Mouse (Mus musculus): ENCODE data around the gene Ptgir.
"Not testable (repeated sequence)": the region's sequence is repeated elsewhere in the genome, so short reads cannot be mapped to it uniquely, and the experiment has no call there.

Ptgir gene

DNA sequence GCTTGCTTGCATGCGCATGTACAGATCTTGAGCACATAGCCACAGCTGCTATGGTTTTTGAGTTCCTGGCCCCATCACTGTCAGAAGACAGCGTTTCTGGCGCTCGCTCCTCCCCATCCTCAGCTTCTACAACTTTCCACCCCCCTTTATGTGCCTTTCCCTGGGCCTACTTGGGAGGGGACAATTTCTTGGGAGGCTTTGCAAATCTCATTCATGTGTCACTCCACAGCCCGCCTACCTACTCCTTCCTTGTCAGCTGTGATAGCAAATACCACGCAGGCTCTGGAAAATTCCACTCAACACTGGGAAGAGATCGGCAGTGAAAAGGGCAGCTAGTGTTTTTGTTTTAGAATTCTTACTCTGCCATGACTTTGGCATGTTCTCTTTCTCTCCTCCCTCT lies 34.0 kb downstream of the Ptgir start:
- DNase-seq (ENCODE audit: low read depth), result no peak

DNA sequence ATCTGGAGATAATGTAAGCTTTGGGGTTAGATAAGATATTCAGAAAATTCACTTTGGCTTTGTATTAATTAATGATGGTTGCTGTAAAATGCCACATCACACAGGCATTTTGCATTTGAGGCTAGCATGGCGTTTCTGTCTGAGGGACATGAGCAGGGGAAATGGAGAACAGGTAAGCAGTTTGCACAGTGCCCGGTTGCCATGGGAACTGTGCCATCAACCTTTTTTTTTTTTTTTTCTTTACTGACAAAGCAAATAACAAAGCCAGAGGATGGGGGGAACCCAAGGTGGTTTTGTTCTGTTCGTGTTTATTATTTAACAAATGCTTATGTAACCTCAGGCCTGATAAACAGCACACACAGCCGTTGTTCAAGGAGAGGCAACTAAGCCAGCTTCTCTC lies 36.6 kb downstream of the Ptgir start:
- DNase-seq (ENCODE audit: low read depth), result no peak

DNA sequence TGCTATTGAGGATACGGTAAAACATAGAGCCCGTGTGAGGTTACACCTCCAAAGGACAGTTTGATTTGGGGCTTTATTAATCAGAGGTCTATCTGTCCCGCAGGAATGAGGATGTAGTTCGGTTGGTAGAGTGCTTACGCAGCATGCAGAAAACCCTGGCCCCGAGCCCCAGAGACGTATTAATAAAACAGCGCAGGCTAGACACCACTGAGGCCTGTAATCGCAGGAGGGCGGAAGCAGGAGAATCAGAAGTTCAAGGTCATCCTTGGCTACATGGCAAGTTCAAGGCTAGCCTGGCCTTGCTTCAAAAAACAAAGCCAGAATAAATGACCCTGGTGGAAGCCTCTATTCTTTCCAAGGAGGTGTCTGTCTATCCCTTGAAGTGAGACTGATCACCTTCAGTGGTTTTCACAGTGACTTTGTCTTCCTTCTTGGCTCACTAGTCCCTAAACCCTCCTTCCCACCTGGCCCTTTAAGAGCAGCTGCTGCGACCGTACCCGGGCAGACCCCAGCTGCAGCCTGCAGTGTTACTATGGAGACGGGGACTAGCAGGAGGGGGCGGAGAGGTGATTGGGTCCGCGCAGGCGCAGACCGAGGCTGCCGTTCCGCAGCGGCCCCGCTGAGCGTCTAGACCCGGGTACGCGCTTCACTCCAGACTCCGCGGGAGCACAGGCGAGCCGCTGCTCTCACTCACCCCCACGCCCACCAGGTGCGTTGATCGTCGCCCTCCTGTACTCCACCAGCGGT lies 37.9 kb downstream of the Ptgir start, which contains the start of gene Pnmal2:
Gene Pnmal2, plus strand, starts transcription at position 622 of the 747 bp plus-strand sequence.
- DNase-seq (ENCODE audit: low read depth), result peak; percentile 71

DNA sequence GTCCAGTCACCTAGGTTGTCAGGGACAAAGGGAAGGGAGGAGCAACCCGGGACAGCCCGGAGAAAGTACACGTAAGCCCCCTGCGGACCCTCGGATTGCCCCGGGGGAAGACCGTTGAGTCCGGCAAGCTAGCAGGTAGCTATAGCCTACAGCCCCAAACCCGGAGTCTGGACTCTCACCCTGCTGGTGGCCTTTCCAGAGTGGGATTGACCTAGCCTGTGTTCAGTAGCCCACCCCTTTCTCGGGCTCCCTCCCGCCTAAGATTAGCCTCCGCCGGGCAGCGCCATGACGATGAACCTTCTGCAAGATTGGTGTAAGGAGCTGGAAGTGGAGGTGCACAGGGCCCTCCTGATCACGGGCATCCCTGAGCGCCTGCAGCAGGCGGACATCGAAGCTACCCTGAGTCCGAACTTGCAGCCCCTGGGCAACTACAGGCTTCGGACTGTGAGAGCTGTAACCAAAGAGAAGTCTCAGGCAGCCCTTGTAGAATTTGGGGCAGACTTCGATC lies 38.6 kb downstream of the Ptgir start:
- DNase-seq (ENCODE audit: low read depth), result no peak

DNA sequence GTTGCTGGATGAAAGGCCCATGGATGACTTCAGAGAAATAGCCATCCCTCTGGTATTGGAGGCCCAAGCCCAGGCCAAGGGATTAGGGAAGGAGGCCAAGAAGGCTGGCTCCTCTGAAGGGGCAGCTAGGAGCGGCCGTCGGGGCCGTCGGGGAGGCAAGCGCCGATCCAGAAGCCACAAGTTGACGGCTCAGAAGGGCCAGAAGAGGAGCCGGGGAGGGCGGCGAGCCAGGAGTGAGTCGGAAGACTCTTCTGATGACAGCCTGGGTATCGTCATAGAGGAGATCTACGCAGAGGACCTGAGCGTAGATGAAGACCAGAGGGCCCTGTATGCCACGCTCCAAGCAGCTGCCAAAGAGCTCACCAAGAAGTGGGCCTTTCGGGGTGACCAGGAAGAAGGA lies 39.1 kb downstream of the Ptgir start:
- DNase-seq (ENCODE audit: low read depth), result peak; percentile 33

DNA sequence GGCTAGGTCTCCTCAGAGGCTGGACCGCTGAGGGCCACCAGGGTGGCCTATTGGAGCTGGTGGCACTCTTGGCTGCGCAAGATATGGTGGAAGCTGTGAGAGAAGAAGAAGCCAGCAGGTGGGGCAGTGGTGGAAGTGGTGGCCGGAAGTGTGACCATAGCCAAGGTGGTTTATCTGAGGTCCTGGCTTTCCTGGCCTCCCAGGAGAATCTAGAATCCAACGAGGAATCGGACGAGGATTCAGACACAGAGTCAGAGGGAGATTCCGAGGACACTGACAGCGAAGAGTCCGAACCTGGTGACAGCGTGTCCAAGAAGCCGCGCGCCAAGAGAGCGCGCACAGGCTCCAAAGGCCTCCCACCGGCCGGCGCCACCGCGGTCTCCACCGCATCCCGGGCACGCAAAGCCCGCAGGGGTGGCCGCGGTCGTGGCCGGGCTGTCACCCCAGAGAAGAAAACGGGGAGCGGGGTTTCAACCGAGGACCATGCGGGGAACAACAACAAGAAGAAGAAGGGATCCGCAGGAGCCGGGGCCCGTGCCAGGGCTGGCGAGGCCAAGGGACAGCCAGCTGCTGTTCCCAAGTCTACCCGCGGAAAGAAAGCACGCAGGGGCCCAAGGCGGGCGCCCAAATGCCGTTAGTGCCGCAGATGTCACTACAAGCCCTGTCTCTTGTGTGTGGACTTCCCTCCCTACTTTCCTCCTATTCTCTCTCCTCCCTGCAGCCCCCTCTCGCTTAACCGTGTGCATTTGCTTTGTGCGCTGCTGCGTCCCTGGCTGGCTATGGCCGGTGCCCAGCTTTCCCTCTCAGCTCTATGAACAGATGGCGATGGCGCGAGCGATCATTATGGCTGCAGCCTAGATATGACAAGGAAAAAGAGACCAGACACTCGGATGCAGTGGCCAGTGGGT lies 40.4 kb downstream of the Ptgir start:
- DNase-seq (ENCODE audit: low read depth), result peak; percentile 29

DNA sequence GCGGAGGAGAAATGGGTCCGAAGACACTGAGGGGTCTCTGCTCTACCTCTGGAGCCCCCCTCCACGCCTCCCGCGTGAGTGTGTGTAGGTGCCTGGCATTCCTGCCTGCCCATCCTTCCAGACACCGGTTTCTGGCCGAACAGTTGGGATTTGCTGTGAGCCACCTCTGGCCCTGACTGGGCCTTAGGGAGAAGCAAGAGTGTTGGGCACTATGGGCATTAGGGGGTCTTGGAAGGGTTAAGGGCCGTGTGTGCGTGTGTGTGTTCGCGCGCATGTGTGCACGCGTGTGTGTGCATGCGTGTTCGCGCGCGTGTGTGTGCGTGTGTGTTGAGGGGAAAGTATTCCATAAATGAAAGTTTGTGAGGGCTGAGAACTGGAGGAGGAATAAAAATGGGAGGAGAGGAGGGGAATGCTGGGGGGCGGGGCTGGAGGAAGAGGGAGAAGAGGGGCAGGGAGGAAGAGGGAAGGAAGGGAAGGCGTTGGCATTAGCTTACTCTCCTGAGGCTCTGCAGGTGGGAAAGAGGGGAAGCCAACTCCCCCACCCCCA lies 41.1 kb downstream of the Ptgir start:
- DNase-seq (ENCODE audit: low read depth), result no peak

DNA sequence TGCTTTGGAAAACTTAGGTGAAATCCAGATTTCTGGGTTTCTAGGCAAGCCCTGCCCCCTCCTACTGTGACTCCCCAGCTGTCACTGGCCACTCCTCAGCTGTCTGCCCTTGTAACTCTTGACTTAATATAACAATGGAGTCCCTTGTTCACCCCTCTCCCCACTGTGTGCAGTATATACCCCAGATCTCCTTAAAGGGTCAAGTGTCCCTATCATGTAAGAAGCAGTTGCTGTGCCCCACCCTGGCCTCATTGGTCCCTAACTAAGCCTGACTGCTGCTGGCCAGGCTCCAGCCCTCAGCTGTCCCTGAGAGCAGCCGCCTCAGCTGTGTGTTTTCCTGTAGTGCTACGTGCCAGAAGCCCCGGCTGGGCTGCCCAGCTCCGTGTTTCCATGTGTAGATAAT lies 41.7 kb downstream of the Ptgir start:
- DNase-seq (ENCODE audit: low read depth), result no peak

DNA sequence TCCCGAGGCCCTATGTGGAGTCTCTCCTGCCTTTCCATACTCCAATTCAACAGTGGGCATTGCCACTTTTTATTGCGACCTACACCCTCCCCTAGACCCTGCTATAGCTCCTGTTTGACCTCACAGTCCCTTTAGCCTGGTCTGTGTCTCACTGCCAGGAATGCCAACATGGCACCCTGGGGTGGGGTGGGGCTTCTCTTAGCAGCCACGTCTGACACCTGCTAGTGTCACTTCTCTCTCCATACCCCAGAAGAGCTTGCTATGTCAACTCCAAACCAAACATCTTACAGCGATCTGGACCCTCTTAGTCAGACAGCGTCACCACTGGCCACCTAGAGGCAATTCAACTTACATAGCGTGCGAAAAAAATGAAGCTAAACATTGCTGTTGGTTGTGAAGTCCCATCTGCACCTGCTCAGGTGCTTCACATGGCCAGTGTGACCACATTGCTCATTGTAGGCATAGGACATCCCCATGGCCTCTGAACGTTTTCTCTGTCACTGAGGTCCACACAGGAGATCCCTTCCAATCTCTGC lies 42.7 kb downstream of the Ptgir start:
- DNase-seq (ENCODE audit: low read depth), result no peak

DNA sequence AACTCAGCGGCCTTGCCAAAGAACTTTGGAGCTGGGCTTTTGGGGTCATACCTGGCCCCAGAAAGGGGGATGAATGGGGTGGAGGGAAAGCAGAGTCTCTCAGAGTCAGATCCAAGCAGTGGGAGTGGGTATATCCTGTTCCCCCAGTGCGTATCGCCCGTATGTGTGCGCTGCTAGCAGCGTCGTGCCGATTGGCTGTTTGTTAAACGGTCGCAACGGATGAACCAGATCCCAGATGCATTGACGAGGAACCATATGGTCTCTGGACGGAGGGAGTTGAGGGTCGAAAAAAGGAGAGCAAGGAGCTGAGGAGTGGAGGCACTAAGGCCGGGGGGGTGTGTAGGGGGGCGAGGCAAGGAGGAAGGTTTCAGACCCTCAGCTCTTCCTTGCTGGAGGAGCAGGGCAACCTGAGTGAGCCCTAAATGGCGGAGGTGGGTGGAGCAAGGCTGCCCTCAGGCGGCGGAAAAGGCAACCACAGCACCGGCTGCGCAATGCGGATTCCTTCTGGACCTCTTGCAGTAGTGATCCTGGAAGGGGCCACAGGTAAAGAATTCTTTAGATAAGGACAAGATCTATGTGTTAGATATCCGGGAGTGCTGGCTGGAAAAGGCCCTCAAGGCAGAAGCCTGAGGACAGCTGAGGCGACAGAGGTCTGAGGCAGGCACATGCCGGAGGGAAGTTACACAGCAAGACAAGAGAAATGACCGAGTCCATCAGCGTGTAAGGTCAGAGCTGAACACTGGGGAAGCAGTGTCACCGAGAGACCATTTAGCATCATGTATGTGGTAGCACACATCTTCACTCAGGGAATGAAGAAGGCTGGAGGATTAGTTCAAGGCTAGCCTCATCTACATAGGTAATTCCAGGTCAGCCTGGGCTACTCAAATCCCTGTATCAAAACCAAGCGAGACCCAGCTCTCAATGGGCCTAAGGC lies 43.9 kb downstream of the Ptgir start:
- peak; percentile 83 for DNase-seq (ENCODE audit: low read depth)

DNA sequence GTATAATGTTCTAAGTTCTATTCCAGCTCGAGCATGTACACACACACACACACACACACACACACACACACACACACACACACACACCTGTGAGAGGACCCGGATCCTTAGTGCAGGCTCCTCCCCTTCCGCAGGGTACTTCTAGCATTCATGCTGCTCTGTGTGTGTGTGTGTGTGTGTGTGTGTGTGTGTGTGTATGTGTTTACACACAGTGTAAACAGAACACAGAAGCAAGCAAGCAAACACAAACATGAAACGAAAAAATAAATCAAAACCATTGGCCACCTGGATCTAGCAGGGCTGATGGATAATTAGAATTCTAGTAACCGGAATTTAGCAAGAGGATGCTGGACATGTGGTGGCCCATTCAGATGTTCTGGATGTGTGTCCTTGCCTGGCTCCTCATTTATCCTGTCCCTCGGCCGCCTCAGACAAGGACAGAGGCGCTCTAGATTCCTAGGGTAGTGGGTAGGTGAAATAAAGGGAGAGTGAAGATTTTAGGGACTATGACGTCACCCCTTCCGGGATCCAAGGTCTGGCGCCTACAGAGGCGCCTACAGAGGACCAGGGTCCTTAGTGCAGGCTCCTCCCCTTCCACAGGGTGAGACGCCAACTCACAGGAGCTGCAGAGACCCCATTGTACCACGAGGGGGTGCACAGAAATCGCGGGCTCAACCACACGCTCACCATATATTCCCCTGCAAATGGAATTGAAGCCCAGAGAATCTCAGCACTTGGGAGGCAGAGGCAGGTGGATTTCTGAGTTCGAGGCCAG lies 44.8 kb downstream of the Ptgir start:
- DNase-seq (ENCODE audit: low read depth), result peak; percentile 91

DNA sequence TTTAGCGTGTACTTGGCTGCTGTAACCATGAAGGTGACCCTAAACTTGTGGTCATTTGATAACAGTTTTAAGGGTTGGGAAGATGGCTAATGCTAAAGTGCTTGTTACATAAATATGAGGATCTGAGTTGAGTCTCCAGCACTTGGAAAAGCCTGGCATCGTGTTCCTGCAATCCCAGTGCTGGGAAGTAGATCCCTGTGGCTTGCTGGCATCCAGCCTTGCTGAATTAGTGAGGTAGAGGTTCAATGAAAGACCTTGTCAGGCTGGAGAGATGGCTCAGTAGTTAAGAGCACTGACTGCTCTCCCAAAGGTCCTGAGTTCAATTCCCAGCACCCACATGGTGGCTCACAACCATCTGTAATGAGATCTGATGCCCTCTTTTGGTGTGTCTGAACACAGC lies 47.5 kb downstream of the Ptgir start:
- not testable (repeated sequence) for DNase-seq (ENCODE audit: low read depth)

DNA sequence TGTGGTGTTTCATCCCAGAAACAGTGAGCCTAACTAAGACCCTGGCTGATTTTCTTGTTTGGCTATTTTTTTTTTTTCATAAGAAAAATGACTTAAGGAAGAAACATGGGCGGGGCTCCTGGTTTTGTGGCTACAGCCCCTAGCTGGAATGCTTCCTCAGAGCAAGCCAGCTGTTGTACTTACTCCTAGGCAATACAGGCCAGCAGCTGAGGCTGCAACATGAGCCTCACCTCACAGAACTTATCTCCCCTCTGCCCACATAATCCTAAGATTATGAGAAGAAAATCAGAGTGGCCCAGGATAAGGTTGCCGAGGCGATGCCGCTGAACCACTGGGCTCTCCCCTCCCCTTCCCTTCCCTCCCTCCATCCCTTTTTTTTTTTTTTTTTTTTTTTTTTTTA lies 49.4 kb downstream of the Ptgir start:
- DNase-seq (ENCODE audit: low read depth), result no peak

DNA sequence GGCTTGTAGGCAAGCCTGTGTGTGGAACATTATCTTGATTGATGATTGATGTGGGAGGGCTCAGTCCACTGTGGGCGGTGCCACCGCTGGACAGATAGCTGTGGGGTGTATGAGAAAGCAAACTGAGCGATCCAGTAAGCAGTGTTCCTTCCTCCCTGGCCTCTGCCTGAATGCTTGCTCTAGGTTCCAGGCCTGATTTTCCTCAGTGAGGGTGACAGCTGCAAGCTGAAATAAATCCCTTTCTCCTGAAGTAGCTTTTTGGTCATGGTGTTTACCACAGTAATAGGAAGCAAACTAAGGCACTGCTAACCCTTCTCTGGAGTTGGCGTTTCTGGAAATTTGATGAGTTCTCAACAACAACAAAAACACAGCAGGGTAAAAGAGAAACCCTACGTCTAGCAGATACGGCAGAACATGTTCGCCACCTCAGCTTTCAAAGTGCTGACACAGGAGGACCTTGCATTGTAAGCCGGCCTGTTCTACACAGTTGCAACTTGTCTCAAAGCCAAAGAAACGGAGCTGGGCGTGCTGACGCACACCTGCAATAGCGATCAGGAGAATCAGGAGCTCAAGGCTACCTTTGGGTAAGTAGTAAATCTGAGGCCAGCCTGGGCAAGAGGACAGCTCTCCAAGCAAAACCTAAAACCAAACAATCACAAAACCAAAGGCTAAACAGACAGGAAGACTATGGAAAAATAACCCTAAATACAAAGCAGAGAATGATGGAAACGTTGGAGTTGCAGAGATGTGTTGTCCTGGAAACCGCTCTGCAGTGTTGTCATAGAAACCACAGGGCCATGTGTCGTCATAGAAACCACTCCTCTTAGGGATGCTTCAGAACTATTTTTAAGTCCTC lies 50.3 kb downstream of the Ptgir start:
- no peak for DNase-seq (ENCODE audit: low read depth)

DNA sequence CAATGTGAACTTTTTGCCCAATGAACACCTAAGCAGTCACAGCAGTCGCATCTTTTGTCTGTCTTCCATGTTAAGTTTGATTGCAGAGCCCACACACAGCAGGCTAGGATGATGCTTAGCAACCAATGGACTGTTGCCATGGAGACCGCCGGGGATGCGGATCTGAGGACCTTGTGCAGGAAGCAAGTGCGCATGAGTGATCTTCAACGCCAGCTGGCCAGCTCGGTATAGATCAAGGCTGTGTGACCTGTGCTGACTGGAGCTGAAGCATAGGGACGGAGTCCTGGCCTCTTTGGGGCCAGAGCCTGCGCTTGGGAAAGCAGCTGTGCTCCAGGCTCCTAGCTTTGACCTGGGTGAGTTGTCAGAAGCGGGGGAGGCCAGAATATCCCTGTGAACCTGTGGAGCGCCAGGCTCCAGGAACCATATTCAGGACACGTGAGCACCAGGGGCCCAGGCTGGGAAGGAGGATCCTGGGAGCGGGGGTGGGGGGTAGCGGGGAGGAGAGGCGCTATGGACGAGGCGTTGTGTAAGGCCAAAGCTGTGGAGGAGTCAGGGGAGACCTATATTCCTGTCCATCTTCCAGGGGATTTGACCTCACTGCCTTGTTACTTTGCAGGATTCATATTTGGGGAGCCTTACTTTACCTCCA lies 53.4 kb downstream of the Ptgir start, which contains the start of gene Pnmal1:
Gene Pnmal1, plus strand, starts transcription at position 141 of the 649 bp plus-strand sequence.
- DNase-seq (ENCODE audit: low read depth), result no peak

Measured in naive thymus-derived CD4-positive, alpha-beta T cell, adult 2 months (primary cell).